Mouse (Mus musculus): ENCODE data around the gene Fcrla.
A peak's percentile ranks its signal among the peaks of the same experiment; 100 is the strongest.
"Not testable (repeated sequence)": the region's sequence is repeated elsewhere in the genome, so short reads cannot be mapped to it uniquely, and the experiment has no call there.

Fcrla gene

GRCm38 (mm10) chr1:170927378-170927777, at the start of gene Fcrla:
TSS of gene Fcrla (minus strand) at chr1:170927583.
- peak; percentile 73 to 81 for DNase-seq (ENCODE audit: low spot score in 2 of 2)

GRCm38 (mm10) chr1:170976447-170976846, 49.1 kb upstream of the Fcrla start, which contains the start of gene Fcgr2b:
TSS of gene Fcgr2b (minus strand) at chr1:170976547.
- no peak for DNase-seq (ENCODE audit: low spot score in 2 of 2)

- DNase-seq (ENCODE audit: low spot score in 2 of 2) = peak; percentile 69 to 78
Measured at GRCm38 (mm10) chr1:170975751-170976161, 48.4 kb upstream of the Fcrla start.

GRCm38 (mm10) chr1:170975350-170975749, 48.0 kb upstream of the Fcrla start:
- DNase-seq (ENCODE audit: low spot score in 2 of 2) = not testable (repeated sequence)

- no peak for DNase-seq (ENCODE audit: low spot score in 2 of 2)
Measured at GRCm38 (mm10) chr1:170974736-170975135, 47.4 kb upstream of the Fcrla start.

GRCm38 (mm10) chr1:170974171-170974570, 46.8 kb upstream of the Fcrla start:
- no peak for DNase-seq (ENCODE audit: low spot score in 2 of 2)

- DNase-seq (ENCODE audit: low spot score in 2 of 2) = peak; percentile 16 to 42
Measured at GRCm38 (mm10) chr1:170972936-170973335, 45.6 kb upstream of the Fcrla start.

- DNase-seq (ENCODE audit: low spot score in 2 of 2) = no peak
Measured at GRCm38 (mm10) chr1:170972494-170972893, 45.1 kb upstream of the Fcrla start.

GRCm38 (mm10) chr1:170968576-170968975, 41.2 kb upstream of the Fcrla start:
- DNase-seq (ENCODE audit: low spot score in 2 of 2) = no peak

GRCm38 (mm10) chr1:170967581-170967980, 40.2 kb upstream of the Fcrla start:
- peak in 1 of 2 experiments; percentile 32 for DNase-seq (ENCODE audit: low spot score in 2 of 2)

- DNase-seq (ENCODE audit: low spot score in 2 of 2) = no peak
Measured at GRCm38 (mm10) chr1:170963087-170963486, 35.7 kb upstream of the Fcrla start.

GRCm38 (mm10) chr1:170962301-170962700, 34.9 kb upstream of the Fcrla start:
- DNase-seq (ENCODE audit: low spot score in 2 of 2) = no peak

GRCm38 (mm10) chr1:170961101-170961500, 33.7 kb upstream of the Fcrla start:
- DNase-seq (ENCODE audit: low spot score in 2 of 2) = no peak

- DNase-seq (ENCODE audit: low spot score in 2 of 2) = no peak
Measured at GRCm38 (mm10) chr1:170959791-170960190, 32.4 kb upstream of the Fcrla start.

- no peak for DNase-seq (ENCODE audit: low spot score in 2 of 2)
Measured at GRCm38 (mm10) chr1:170958225-170958624, 30.8 kb upstream of the Fcrla start.

- no peak for DNase-seq (ENCODE audit: low spot score in 2 of 2)
Measured at GRCm38 (mm10) chr1:170953192-170953591, 25.8 kb upstream of the Fcrla start.

- no peak for DNase-seq (ENCODE audit: low spot score in 2 of 2)
Measured at GRCm38 (mm10) chr1:170950772-170951171, 23.4 kb upstream of the Fcrla start.

- not testable (repeated sequence) for DNase-seq (ENCODE audit: low spot score in 2 of 2)
Measured at GRCm38 (mm10) chr1:170944908-170945307, 17.5 kb upstream of the Fcrla start.

- DNase-seq (ENCODE audit: low spot score in 2 of 2) = not testable (repeated sequence)
Measured at GRCm38 (mm10) chr1:170944151-170944550, 16.8 kb upstream of the Fcrla start.

GRCm38 (mm10) chr1:170939255-170939654, 11.9 kb upstream of the Fcrla start:
- DNase-seq (ENCODE audit: low spot score in 2 of 2) = peak; percentile 79 to 83

GRCm38 (mm10) chr1:170934383-170934782, 7.0 kb upstream of the Fcrla start:
- peak; percentile 55 to 69 for DNase-seq (ENCODE audit: low spot score in 2 of 2)

- peak in 1 of 2 experiments; percentile 38 for DNase-seq (ENCODE audit: low spot score in 2 of 2)
Measured at GRCm38 (mm10) chr1:170933940-170934339, 6.6 kb upstream of the Fcrla start.

GRCm38 (mm10) chr1:170933386-170933920, 6.1 kb upstream of the Fcrla start:
- DNase-seq (ENCODE audit: low spot score in 2 of 2) = no peak

- DNase-seq (ENCODE audit: low spot score in 2 of 2) = peak; percentile 46 to 52
Measured at GRCm38 (mm10) chr1:170932043-170932442, 4.7 kb upstream of the Fcrla start.

Measured in spleen, postnatal 36 days (tissue).